Mouse (Mus musculus) lung, postnatal 0 days (tissue): ENCODE data around the gene Cst8.
"Not testable (repeated sequence)": the region's sequence is repeated elsewhere in the genome, so short reads cannot be mapped to it uniquely, and the experiment has no call there.

ENCODE experiments used
- CTCF ChIP-seq: IDR thresholded peaks from 2 replicates; pipeline ENCODE4 v1.5.1; 2016; ENCODE audit warnings: antibody characterized with exemption, mild to moderate bottlenecking
- EP300 ChIP-seq: IDR thresholded peaks from 2 replicates; pipeline ENCODE4 v1.6.1; 2016; ENCODE audit warnings: antibody characterized with exemption, mild to moderate bottlenecking, control low read depth

GRCm38 (mm10) chr2:148771397-148771796 lies 27.2 kb upstream of the Cst8 start, which contains the start of gene Cst11:
- TF ChIP-seq CTCF, EP300: not testable (repeated sequence)
